Mouse (Mus musculus) right cerebral cortex, postnatal 14 days (tissue): Measurements from ENCODE around the gene Ly6f.
"Not testable (repeated sequence)": the region's sequence is repeated elsewhere in the genome, so short reads cannot be mapped to it uniquely, and the experiment has no call there.

Experiments
- DNase-seq: peaks from one replicate; pipeline ENCODE4 v3.0.0; 2022

The Ly6f gene

DNA sequence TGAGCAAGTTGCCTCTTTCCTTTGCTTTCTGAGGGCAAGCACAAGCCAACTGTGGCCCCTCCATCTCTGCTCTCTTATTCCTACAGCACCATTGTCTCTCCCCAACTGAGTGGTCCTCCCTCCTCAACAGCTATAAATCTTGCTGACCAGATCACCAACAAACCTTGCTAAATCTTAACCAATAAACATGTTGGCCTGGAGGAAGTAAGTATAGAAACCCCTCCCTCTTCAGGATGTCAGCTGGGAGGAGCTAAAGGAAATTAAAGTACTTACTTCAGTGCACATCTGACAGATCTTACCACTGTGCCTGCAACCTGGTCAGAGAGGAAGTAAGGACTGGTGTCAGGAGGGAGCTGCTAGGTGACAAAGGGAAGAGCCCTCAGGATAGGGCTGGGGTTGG lies at the start of gene Ly6f:
Gene Ly6f (plus strand): TSS at position 301 of the 400 bp plus-strand sequence.
- DNase-seq: no peak

DNA sequence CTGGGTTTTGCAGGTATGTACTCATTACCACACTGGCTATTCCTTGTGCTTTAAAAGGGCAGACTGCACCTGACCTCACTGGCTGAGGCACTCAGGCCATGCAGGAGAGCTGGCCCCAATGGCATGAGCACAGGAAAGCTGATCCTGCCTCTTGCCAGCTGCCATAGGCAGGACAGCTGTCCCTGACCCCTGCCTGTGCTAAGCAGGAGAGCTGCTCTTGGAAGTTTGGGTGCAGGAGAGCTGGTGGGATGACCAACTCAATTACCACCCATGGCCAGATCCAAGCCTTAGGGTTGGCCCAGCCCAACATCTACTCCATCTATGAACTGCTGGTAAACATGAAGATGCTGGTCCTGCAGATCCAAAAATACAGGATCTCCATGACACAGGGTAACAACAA lies 46.3 kb upstream of the Ly6f start:
- DNase-seq: no peak

DNA sequence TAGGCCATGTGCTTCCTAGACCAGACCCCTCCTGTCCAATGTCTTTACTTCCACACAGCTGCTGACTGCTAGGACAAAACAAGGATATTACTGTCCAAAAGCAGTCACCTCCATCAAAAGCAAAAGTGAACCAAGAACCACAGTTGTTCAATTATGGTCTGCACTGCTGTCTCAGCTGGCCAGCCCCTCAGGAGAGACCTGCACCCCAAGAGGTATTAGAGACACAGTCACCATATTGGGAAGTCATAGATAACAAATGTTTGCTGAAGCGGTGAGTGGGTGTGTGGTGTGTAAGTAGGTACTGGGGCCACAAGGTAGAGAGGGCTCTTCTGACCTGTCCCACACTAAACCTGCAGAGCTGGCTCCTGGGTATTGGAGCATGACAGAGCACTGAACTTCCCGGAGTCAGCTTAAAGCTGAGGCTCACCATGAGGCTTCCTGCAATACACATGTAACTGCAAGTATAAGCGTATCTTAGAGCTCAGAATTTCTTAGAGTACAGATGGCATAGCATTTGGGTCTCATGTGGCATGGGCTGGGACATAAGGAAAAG lies 30.4 kb upstream of the Ly6f start:
- DNase-seq: no peak

DNA sequence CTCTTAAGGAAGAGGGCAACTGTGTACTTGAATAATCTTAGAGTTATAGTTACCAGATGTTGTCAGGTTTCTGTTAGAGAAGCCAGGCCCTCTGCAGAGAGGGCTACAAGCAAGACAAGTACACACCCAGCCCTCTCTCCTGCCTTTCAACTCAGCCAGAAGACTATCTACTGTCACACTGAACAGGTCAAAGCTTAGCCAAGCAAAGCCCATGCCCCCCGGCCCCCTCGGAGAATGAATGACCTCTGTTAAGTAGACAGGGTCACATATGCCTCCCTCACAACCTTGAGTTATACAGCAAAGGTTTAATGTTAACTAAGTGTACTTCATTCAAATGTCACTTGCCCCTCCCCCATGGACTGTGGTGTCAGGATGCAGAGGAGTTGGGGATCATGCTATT lies 27.7 kb upstream of the Ly6f start:
- DNase-seq: no peak

DNA sequence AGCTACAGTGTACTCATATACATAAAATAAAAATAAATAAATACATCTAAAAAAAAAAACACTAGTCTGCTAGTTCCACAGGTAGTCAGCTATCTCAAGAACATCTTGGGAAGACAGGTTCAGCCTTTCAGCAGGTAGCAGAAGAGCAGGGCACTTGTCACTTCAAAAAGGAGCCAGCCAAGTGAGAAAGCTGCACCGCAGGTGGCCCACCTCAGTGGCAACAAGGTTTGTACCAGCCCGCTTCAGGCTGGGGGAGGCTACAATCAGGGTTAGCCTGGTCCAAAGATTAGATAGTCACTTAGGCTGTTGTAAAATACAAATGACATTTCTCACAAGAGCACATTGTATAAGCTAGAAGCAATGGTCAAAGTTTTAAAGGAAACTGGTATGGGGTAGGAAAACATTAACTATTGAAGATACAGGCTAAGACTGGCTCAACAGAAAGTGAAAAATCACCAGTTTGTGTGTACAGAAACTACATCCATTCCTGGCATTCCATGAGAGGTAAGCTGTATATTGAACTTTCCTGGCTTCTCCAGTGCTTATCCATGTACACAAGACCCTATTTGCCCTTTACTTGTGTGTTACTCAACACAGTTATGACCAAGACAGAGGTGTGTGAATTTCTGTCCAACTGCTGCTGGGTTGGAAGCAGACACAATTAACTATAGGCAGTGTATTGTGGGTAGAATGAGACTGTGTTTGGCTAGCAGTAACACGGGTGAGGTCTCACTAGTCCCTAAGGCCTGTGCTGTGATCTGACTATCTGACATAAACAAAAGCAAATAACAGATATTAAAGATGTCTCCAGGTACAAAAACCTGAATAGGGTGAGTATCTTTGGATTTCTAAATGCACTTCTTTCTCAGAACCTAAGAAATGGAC lies 25.2 kb upstream of the Ly6f start:
- DNase-seq: no peak

DNA sequence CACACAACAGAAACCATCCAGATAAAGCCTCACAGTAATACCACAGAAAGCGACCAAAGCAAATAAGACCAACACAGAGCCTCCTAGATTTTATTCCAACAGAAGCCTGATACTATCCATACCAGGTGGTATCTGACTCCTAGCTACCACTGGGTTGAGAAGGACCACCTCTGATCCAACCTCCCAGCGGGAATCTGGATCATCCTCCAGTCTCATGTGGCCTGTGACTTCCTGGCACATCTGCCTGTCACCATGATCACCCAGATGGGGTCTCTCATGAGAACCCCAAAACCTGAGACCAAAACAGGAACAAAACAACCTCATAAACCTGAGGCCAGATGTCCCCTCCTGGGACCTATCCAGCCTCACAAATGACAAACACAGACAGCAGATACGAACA lies 13.6 kb upstream of the Ly6f start:
- DNase-seq: no peak

DNA sequence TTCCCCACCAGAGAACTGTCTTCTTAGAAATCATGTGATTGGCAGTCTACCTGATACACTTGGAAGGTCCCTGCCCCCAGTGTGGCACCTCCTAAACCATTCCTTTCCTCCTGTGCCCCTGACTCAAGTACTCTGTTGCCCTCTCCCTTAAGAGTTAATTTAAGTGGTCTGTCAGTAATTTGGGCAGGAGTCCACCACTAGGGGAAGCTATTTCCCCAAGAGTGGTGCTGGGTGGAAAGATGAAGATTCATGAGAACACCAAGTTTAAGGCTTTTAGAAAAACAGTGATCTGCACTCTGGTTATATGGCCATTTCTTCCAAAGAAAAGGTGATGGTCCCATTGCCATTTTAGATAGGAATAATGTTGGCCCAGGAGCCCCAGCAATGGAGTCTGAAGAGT lies 2.4 kb upstream of the Ly6f start:
- no peak for DNase-seq

DNA sequence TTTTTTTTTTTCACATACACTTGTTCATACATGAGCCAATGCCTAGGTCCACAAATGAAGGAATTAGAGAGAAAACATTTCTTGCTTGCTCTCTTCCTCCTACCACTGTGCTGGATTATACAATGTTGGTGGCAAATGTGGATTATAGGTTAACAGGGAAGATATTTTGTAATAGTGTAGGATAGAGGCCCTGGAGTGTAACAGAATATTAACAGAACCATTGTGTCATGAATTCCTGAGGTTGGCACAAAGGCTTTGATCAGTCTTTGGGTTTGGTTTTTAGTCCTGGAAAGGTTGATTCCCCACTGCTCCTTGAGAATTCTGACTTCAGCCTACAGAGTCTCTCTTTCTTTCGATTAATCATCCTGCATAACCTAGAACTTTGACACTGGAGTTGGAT lies 1.6 kb upstream of the Ly6f start:
- DNase-seq: no peak

DNA sequence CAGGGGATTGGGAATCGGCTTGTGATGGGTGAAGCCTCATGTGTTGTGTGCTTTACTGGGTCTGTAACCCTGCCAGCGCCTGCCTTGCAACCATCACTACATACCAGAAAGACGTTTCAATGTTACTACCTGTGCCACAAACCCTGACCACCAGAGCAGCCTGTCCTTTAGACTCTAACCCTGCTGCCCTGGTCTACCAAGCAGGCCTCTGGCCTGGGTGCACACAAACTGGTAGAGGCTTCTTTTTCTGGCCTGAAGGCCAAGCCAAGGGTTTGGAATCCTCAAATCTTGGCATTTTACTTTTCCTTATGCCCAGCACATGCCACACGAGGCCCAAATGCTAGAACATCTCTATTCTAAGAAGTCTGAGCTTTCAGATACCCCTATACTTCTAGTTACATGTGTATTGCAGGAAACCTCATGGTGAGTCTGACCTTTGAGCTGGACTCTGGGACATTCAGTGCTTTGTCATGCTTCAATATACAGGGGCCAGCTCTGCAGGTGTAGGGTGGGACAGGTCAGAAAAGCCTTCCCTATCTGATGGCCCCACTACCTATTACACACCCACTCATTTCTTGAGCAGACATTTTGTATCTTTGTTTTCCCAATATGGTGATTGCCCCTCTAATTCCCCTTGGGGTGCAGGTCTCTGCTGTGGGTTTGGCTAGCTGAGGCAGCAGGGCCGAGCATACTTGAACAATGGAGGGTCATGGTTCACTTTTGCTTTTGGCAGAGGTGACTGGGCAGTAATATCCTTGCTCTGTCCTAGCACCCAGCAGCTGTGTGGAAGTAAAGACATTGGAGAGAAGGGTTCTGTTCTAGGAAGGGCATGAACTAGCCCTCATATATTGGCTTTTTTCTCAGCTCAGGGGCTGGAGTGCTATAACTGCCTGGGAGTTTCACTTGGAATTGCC lies 952 bp downstream of the Ly6f start:
- DNase-seq: no peak

DNA sequence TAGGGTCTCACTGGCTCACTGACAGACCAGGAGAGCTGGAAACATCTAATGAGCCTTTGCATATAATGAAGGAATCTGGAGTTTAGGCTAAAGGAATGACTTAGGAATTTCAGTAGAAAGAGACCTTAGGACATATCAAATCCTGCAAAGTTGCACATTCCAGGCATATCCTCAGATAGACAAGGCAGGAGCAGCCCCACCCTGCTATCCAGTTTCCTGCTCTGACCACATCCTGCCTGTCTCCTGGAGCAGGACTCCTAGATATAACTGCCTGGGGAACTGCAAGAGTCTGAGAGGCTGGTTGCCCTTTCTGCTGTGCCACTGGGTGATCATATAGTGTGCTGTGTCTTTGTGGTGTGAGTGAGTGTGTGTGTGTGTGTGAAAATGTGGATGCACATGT lies 1.9 kb downstream of the Ly6f start:
- no peak for DNase-seq

DNA sequence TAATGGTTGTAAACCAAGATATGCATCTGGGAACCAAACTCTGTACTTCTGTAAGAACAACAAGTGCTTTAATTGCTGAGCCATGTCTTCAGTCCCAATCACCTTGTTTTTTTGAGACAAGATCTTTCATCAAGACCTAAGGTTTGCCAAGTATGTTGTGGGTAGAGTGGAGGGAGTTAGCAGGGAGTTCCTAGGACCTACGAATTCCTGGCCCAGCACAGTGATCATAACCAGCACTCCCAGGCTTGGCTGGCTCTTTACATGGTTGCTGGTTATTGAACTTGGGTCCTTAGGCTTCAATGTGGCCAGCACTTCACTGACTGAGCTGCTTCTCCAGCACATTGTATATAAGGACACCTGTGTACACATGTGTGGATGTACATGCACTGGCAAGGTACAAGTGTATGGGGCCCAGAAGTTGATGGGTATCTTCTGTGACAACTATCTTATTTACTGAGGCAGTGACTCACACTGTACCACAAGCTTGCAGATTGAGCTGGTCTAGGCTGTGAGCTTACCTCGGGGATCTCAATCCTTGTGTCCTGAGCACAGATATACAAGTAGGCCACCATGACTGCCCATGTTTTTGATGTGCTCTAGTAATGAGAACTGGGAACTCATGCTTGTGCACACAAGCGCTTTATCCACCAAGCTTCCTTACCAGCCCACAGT lies 2.6 kb downstream of the Ly6f start:
- DNase-seq: no peak

DNA sequence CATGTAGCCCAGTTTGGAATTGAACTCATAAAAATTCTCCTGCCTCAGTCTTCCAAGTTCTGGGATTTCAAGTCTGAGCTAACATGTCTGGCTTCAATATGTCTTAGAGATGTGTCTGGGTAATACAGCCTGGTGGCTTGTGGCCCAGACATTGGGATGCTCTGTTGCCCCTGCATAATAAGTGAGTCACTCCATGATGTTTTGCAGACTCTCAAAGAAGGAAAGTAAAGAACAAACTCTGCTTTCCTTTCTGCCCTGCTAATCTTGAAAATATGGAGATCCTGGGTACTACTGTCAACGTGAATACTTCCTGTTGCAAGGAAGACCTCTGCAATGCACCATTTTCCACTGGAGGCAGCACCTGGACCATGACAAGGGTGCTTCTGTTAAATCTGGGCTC lies 3.2 kb downstream of the Ly6f start:
- DNase-seq: no peak

DNA sequence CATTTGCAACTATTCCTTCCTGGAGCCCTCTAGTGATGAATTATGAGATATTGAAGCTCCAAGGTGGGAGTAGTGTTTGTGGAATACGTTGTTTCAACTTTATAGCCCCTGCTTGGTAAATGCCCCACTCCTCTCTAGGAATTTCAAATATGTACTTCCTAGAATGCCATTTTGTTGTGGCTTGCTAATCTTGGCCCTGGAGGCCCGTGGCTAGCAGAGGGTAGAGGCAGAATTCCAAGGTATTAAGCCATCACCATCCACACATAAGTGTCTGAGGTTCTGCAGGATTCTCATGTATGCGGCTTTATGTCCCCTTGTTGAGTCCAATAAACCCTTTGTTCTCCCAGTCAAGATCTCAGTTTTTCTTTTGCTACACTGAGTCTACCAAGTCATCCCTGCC lies 3.7 kb downstream of the Ly6f start:
- no peak for DNase-seq

DNA sequence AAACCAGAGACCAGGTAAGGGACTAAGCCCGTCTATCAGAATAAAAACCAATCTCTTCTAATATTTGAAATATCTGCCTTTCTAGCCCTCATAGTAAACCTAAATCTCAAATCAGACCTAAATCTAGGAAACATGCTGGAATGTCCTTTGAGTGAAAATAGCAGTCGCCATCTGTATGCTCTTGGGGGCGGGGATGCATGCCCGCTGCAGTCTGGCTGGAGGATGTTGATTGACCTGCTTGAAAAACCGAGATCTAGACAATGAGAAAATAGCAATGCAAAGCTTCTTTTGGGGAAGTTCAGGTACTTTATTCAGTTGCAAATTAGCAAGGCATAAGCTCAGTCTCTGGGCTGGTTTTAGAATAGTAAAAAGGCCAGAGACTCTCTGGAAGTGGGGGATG lies 13.8 kb downstream of the Ly6f start:
- not testable (repeated sequence) for DNase-seq

DNA sequence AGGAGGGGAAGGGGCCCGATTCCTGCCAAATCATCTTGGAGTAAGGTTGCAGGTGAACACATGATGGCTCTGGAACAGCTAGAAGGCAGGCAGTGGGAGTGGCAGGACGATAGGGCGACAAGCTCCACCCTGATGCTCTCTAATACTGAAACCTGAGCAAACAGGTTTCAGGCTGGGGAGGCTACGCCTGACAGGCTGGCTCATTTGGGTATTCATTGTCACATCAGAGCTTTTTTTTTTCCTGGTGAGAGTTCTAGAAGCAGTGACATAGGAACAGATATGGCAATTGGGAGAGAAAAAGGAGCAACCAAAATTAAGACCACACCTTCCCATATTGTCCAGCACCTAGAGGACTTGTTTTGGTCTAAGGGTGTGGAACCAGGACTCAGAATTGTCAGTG lies 18.3 kb downstream of the Ly6f start:
- not testable (repeated sequence) for DNase-seq

DNA sequence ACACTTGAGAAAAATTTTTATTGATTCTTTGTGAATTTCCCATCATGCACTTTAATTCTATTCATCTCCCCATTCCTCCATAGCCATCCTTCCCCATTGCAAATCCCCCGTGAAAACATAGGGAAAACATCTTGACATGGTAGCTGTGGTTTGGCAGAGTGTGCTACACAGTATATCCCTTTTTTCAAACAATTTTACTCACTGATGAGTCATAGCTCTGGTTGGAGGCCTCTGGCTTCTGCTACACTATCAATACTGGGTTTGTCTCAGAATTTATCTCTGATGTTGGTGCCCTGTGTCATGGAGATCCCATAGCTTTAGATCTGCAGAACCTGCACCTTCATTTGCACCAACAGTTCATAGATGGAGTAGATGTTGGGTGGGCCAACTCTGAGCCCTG lies 24.2 kb downstream of the Ly6f start:
- no peak for DNase-seq

DNA sequence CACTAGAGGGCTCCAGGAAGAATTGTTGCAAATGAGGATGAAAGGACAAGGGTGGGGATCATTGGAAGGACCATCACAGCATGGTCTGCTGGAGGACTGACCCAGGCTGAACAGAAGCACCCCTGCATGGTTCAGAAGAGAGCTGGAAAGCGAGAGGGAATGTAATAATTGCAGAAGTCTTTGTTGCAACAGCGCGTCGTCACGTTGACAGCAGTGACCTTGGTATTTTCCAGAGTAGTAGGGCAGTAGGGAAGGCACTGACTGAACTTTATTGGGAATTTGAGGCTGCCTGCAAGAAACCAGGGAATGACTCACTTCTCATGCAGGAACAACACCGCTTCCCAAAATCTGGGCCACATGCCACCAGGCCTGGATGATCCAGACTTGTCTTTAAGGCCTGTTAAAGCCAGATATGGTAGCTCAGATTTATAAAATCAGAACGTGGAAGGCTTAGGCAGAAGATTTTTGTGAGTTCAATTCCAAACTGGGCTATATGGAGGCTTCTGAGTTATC lies 25.7 kb downstream of the Ly6f start:
- DNase-seq: no peak

DNA sequence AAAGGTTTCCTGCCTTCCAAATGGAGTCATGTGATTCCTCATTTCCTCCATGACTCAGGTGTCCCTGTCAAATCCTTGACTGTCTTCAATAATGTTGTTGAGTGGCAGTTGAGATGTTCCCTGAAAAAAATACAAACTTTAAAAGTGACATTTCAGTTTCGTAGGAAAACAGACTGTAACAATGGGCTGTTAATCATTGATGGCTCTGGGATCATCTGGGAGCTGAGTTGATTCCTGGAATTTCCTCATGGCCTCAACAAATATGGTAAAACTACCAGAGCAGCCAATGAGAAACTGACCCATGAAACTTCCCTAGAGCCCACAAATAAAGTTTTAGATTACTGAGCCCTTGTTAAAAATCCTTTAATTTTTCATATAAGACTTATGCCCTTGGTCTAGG lies 37.9 kb downstream of the Ly6f start:
- no peak for DNase-seq

DNA sequence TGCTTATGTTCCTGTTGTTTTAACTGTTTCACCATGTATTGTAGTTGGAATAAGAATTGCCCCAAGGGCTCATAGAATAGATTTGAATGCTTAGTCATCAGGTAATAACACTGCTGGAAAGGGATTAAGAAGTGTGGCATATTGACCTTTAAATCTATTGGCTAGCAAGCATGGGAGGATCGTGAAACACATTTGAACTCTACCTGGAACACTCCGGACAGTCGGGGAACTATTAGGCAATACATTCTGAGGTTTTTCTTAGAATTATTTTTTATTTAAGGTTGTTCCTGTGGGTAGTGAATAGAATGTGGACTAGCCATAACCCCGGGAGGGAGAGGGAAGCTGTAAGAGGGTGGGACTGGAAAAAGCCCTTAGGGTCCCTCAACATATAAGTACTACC lies 41.0 kb downstream of the Ly6f start:
- DNase-seq: no peak

DNA sequence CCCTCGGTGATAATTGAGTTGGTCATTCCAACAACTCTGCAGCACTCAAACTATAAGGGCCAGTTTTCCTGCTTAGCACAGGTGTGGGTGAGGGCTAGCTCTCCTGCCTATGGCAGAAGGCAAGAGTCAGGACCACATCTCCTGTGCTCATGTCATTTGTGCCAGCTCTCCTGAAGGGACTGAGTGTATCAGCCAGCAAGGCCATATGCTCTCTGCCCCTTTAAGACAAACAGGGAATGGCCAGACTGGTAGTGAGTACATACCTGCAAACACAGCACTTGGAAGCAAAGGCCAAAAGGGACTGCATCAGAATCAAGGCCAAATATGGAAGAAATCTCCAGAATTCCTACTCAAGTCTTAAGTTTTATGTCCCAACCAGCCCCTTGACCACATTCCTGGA lies 41.7 kb downstream of the Ly6f start:
- DNase-seq: no peak

DNA sequence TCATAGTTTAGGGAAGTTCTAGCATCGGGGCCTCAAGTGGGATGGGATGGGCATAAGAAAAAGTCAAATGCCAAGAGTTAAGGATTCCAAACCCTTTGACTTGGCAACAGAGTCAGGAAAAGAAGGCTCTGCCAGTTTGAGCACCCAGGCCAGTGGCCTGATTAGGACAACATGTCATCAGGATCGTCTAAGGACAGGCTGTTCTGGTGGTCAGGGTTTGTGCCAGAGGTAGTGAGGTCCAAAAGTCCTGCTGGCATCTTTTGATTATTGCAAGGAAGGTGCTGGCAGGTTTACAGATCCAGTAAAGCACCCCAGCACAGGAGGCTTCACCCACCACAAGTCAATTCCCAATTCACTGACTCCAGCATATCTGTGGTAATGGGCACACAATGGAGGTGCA lies 46.2 kb downstream of the Ly6f start:
- no peak for DNase-seq

DNA sequence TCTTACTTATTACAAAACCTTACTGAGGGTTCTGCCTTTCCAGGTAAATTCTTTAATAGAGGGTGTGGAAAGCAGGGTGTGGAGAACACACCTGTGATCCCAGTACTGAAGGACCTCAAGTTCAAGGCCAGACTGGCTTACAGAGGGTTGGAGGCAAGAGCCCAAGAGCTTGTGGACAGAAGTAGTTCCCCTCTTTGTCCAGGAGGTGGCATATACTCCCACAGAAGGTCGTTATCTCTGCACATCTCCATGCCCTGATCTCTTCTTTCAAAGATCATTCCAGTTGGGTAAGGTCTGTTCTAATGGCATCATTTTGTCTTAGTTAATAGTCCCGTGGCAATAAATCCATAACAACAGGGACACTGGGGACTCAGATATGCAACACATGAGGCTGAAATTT lies 49.0 kb downstream of the Ly6f start:
- no peak for DNase-seq

DNA sequence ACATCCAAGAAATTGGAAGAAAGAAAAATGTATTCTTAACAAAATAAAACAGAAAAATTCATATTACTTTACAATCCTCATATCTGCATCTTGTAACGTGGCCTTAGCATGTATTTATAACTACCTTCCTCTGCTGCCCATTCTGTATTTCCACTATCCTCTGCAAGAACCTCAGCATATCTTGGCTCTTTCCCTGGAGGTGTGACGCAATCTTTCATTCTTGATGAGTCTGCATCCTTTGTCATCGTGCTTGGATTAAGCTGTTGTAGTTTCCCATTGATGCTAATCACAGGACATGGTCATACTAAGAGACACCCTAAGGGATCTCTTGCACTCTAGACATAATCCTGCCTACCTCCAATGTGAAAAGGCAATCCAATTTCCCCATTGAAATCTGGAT lies 50.4 kb downstream of the Ly6f start:
- no peak for DNase-seq
